Mouse (Mus musculus): ENCODE data around the gene 4933424G06Rik. TPM values are rescaled to one million over a fixed set of nuclear protein-coding genes. Genes with fewer than 3 reads are reported as not detected.
"Not testable (repeated sequence)": the region's sequence is repeated elsewhere in the genome, so short reads cannot be mapped to it uniquely, and the experiment has no call there.

4933424G06Rik gene
- not detected in 2 replicates for polyA plus RNA-seq (2014; fragmentation: Nextera tagmentation; extraction: Ambion mirVana)

DNA sequence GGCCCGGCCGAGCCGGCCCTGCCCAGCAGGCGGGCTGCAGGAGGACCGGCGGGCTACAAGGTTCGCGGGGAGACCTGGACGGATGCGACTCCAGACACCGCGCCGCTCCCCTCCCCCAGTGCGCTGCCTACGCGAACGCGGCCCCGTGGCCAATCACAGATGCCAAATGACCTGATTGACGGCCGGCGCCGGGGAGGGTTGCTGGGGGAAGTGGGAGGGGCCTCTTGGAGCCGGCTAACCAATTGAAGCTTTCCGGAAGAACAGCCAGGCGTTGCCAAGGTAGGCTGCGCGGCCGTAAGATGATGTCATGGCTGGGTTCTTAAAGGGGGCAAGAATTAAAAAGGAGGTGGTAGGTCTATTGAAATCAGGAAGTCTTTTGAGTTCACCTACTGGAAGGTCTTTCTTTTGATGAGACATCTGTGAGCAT lies at the start of gene 4933424G06Rik:
4933424G06Rik (plus strand) TSS at position 296 of the 427 bp plus-strand sequence.
- peak within 1 kb of the TSS; percentile 74 for H3K9ac ChIP-seq (ENCODE audit: low read depth, low read length)
- H3K9me3 ChIP-seq (ENCODE audit: control insufficient read depth, low read length): no peaks in the 10 kb centered on the region
- peaks cover 19% of the 10 kb centered on the region for H3K36me3 ChIP-seq (ENCODE audit: control insufficient read depth, insufficient read depth, low read length)
- WGBS: under 1% methylated on average over 29 of the region's 29 CpGs
- H3K4me3 ChIP-seq (ENCODE audit: low read depth, low read length): peak within 1 kb of the TSS; percentile 72
- peak; percentile 99 for DNase-seq (ENCODE audit: low spot score)
- peaks cover 13% of the 10 kb centered on the region for H3K4me1 ChIP-seq (replicated peaks; ENCODE audit: control insufficient read depth, insufficient read depth, low read length)
- ATAC-seq (replicated peaks; ENCODE audit: low FRiP score): peak; percentile 96
- peak within 1 kb of the TSS; percentile 49 for H3K27ac ChIP-seq (ENCODE audit: low read depth, low read length)
- peak within 1 kb of the TSS; percentile 90 for H3K4me2 ChIP-seq
- no peaks in the 10 kb centered on the region for H3K27me3 ChIP-seq (replicated peaks; ENCODE audit: control insufficient read depth, insufficient read depth, low read length)

DNA sequence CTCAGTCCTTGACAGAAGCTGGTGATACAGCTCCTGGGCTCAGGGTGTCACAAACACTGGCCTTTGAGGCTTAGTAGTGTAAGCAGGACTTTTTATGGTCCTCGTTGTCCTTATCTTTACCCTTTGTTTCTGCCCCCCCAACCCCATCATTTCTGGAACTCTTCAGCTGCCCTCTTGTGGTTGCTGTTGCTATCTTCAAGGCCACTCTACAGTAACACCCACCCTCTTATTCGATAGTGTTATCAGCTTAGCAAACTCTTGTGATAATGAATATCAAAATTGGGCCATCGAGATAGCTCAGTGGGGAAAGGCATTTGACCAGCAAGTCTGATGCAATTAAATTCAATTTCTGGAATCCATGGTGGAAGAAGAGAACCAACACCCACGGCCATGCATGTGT lies 45.5 kb upstream of the 4933424G06Rik start:
- no peak for DNase-seq (ENCODE audit: low spot score)
- ATAC-seq (replicated peaks; ENCODE audit: low FRiP score): peak; percentile 49; the same call in 1 of the 2 replicates
- Histone ChIP-seq H3K9me3 (ENCODE audit: control insufficient read depth, low read length) (no peaks in the 10 kb centered on the region), H3K27me3 (replicated peaks; ENCODE audit: control insufficient read depth, insufficient read depth, low read length) (no peaks in the 10 kb centered on the region), H3K36me3 (ENCODE audit: control insufficient read depth, insufficient read depth, low read length) (no peaks in the 10 kb centered on the region), H3K9ac (ENCODE audit: low read depth, low read length) (no peak overlapping the region), H3K4me3 (ENCODE audit: low read depth, low read length) (no peak overlapping the region), H3K27ac (ENCODE audit: low read depth, low read length) (no peak overlapping the region), H3K4me1 (replicated peaks; ENCODE audit: control insufficient read depth, insufficient read depth, low read length) (peaks cover 3% of the 10 kb centered on the region; the same call in 1 of the 2 replicates), H3K4me2 (no peak overlapping the region)
- WGBS: 44% methylated on average over 4 of the region's 4 CpGs

DNA sequence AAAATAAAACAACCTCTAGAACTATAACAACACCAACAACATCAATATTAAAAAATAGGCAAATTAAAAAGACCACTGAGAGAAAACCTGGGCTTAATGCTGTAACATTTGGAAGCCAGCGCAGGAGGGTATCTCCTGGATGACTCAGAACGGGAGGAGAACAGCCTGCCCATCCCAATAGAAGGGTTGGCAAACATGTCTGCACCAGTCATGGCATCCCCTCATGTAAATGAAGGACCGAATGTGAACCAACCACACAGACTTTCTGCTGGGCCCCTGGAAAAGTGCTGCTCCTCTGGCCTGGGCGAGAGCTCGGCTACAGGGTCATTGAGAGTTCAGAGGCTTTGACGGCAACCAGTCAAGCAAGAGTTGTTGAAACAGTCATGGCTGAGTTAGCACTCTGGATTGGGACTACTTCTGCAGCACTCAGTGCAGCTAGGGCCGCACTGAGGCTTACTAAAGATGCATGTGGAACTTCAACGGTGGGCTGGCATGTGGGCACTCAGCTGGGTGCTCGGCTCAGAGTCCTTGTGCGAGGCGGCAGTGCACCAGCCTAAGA lies 44.7 kb upstream of the 4933424G06Rik start:
- Histone ChIP-seq H3K9me3 (ENCODE audit: control insufficient read depth, low read length) (no peaks in the 10 kb centered on the region), H3K27ac (ENCODE audit: low read depth, low read length) (no peak overlapping the region), H3K4me2 (no peak overlapping the region)

DNA sequence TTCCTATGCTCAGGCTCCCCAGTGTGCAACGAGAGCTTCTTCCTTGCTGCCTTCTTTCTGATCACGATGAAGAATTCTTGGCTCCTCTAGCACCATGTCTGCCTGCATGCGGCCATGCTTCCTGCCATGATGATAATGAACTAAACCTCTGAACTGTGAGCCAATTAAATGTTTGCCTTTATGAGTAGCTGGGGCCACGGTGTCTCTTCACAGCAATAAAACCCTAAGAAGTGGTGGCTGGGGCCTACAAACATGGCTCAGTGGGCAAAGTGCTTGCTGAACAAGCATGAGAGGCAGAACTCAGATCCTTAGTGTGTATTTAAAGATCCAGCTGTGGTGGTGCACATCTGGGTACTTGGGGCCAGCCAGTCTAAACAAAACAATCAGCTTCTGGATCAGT lies 44.0 kb upstream of the 4933424G06Rik start:
- H3K9ac ChIP-seq (ENCODE audit: low read depth, low read length): no peak overlapping the region
- DNase-seq (ENCODE audit: low spot score) (no peak), ATAC-seq (replicated peaks; ENCODE audit: low FRiP score) (no peak)
- no peak overlapping the region for H3K4me2 ChIP-seq
- peaks cover 17% of the 10 kb centered on the region for H3K4me1 ChIP-seq (replicated peaks; ENCODE audit: control insufficient read depth, insufficient read depth, low read length)
- H3K27me3 ChIP-seq (replicated peaks; ENCODE audit: control insufficient read depth, insufficient read depth, low read length): no peaks in the 10 kb centered on the region
- 76% methylated on average over 4 of the region's 4 CpGs for WGBS
- no peak overlapping the region for H3K4me3 ChIP-seq (ENCODE audit: low read depth, low read length)
- no peaks in the 10 kb centered on the region for H3K9me3 ChIP-seq (ENCODE audit: control insufficient read depth, low read length)
- H3K36me3 ChIP-seq (ENCODE audit: control insufficient read depth, insufficient read depth, low read length): no peaks in the 10 kb centered on the region
- H3K27ac ChIP-seq (ENCODE audit: low read depth, low read length): no peak overlapping the region

More for the DNA sequence above, 44.7 kb upstream of the 4933424G06Rik start:
- ATAC-seq (replicated peaks; ENCODE audit: low FRiP score) (no peak), DNase-seq (ENCODE audit: low spot score) (no peak)
- Histone ChIP-seq H3K4me3 (ENCODE audit: low read depth, low read length) (no peak overlapping the region), H3K9ac (ENCODE audit: low read depth, low read length) (no peak overlapping the region), H3K36me3 (ENCODE audit: control insufficient read depth, insufficient read depth, low read length) (no peaks in the 10 kb centered on the region), H3K27me3 (replicated peaks; ENCODE audit: control insufficient read depth, insufficient read depth, low read length) (no peaks in the 10 kb centered on the region), H3K4me1 (replicated peaks; ENCODE audit: control insufficient read depth, insufficient read depth, low read length) (peaks cover 11% of the 10 kb centered on the region)
- WGBS: 81% methylated on average over 11 of the region's 11 CpGs

DNA sequence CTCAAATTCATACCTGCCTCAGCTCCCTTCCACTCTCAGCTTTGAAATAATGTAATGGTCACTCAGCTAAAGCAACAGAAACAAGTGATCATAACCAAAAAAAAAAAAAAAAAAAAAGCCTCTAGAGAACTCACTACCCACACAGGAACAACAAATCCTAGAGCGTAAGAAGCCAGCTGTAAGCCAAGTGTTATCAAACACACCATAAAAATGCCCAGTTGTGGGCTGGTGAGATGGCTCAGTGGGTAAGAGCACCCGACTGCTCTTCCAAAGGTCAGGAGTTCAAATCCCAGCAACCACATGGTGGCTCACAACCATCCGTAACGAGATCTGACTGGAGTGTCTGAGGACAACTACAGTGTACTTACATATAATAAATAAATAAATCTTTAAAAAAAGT lies 41.9 kb upstream of the 4933424G06Rik start:
- H3K9me3 ChIP-seq (ENCODE audit: control insufficient read depth, low read length); H3K27ac ChIP-seq (ENCODE audit: low read depth, low read length); H3K4me2 ChIP-seq; H3K4me3 ChIP-seq (ENCODE audit: low read depth, low read length); H3K27me3 ChIP-seq (replicated peaks; ENCODE audit: control insufficient read depth, insufficient read depth, low read length); H3K9ac ChIP-seq (ENCODE audit: low read depth, low read length); H3K36me3 ChIP-seq (ENCODE audit: control insufficient read depth, insufficient read depth, low read length); ATAC-seq (replicated peaks; ENCODE audit: low FRiP score); DNase-seq (ENCODE audit: low spot score): not testable (repeated sequence)
- WGBS: 66% methylated on average over 3 of the region's 4 CpGs
- peaks cover 19% of the 10 kb centered on the region for H3K4me1 ChIP-seq (replicated peaks; ENCODE audit: control insufficient read depth, insufficient read depth, low read length)

DNA sequence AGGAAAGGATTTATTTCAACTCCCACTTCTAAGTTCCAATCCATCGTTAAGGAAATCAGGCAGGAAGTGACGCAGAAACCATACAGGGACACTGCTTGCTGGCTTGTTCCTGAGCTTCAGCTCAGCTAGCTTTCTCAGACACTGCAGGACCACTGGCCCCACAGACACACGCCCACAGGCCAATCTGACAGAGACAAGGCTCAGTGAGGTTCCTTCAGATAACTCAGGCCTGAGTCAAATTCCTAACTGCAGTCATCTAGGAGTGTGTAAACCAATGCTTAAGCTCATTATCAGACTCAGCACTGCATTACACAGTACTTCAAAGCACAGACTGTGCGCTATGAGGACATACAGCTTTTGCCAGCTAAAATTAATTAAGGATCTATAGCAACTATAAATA lies 39.7 kb upstream of the 4933424G06Rik start:
- Histone ChIP-seq H3K4me1 (replicated peaks; ENCODE audit: control insufficient read depth, insufficient read depth, low read length) (peaks cover 17% of the 10 kb centered on the region), H3K27me3 (replicated peaks; ENCODE audit: control insufficient read depth, insufficient read depth, low read length) (no peaks in the 10 kb centered on the region), H3K36me3 (ENCODE audit: control insufficient read depth, insufficient read depth, low read length) (no peaks in the 10 kb centered on the region), H3K27ac (ENCODE audit: low read depth, low read length) (no peak overlapping the region), H3K9ac (ENCODE audit: low read depth, low read length) (no peak overlapping the region), H3K9me3 (ENCODE audit: control insufficient read depth, low read length) (no peaks in the 10 kb centered on the region), H3K4me3 (ENCODE audit: low read depth, low read length) (no peak overlapping the region), H3K4me2 (no peak overlapping the region; the same call in 1 of the 2 replicates)
- DNase-seq (ENCODE audit: low spot score) (no peak), ATAC-seq (replicated peaks; ENCODE audit: low FRiP score) (peak; percentile 87)
- 33% methylated on average over 4 of the region's 4 CpGs for WGBS

DNA sequence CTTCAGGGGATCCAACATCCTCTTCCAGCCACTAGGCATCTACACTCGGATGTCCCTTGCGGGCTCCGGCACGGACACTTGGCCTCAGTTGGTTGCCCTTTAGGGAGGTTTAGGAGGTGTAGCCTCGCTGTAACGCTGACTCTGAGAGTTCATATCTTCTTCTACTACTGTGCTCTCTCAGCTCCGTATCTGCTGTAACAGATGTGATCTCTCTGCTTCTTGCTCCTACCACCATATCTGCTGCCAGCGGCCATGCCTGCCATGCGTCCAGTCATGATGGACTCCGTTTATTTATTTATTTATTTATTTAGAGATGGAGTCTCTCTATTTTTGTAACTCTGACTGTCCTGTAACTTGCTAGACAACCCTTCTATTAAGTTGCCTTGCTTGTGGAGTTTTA lies 38.7 kb upstream of the 4933424G06Rik start:
- Histone ChIP-seq H3K9me3 (ENCODE audit: control insufficient read depth, low read length) (no peaks in the 10 kb centered on the region), H3K36me3 (ENCODE audit: control insufficient read depth, insufficient read depth, low read length) (no peaks in the 10 kb centered on the region), H3K4me1 (replicated peaks; ENCODE audit: control insufficient read depth, insufficient read depth, low read length) (peaks cover 17% of the 10 kb centered on the region), H3K27ac (ENCODE audit: low read depth, low read length) (no peak overlapping the region), H3K27me3 (replicated peaks; ENCODE audit: control insufficient read depth, insufficient read depth, low read length) (no peaks in the 10 kb centered on the region), H3K9ac (ENCODE audit: low read depth, low read length) (no peak overlapping the region), H3K4me2 (no peak overlapping the region), H3K4me3 (ENCODE audit: low read depth, low read length) (no peak overlapping the region)
- peak; percentile 56; the same call in 1 of the 2 replicates for ATAC-seq (replicated peaks; ENCODE audit: low FRiP score)
- DNase-seq (ENCODE audit: low spot score): no peak
- 79% methylated on average over 10 of the region's 10 CpGs for WGBS

DNA sequence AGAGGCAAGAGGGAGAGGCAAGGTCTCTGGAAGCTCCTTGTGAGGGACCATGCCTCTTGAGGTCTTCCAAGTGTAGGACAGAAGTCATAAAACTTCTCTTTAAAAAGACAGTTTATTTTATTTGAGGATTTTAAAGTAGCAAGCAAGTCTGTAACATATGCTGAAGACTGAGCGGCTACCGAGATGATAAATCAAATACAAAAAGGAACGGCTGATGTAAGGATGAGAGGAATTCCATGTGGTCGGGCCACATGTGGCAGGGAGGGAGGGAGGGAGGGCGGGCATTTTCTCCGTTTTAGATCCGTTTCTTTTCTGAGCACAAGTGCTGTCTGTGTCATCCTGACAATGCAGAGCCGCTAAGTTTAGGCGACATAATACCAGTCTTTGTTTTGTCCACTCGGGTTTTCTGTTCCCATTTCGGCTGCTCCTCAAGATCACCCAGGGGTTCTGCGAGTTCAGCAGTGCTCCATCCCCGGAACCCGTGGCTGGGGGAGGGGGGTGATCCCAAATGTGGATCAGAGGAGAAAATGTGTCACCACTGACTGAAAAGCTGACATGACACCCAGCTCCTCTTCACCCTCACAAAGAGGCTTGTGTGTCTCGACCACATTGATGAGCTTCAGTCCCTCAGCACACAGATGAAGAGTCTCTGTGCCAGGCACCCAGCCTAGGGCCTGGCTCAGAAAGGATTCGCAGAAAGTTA lies 37.1 kb upstream of the 4933424G06Rik start:
- H3K9ac ChIP-seq (ENCODE audit: low read depth, low read length): no peak overlapping the region
- 70% methylated on average over 16 of the region's 16 CpGs for WGBS
- no peaks in the 10 kb centered on the region for H3K27me3 ChIP-seq (replicated peaks; ENCODE audit: control insufficient read depth, insufficient read depth, low read length)
- ATAC-seq (replicated peaks; ENCODE audit: low FRiP score) (no peak), DNase-seq (ENCODE audit: low spot score) (no peak)
- H3K9me3 ChIP-seq (ENCODE audit: control insufficient read depth, low read length): no peaks in the 10 kb centered on the region
- H3K27ac ChIP-seq (ENCODE audit: low read depth, low read length): no peak overlapping the region
- H3K4me3 ChIP-seq (ENCODE audit: low read depth, low read length): no peak overlapping the region
- no peak overlapping the region for H3K4me2 ChIP-seq
- H3K4me1 ChIP-seq (replicated peaks; ENCODE audit: control insufficient read depth, insufficient read depth, low read length): peaks cover 17% of the 10 kb centered on the region
- no peaks in the 10 kb centered on the region for H3K36me3 ChIP-seq (ENCODE audit: control insufficient read depth, insufficient read depth, low read length)

DNA sequence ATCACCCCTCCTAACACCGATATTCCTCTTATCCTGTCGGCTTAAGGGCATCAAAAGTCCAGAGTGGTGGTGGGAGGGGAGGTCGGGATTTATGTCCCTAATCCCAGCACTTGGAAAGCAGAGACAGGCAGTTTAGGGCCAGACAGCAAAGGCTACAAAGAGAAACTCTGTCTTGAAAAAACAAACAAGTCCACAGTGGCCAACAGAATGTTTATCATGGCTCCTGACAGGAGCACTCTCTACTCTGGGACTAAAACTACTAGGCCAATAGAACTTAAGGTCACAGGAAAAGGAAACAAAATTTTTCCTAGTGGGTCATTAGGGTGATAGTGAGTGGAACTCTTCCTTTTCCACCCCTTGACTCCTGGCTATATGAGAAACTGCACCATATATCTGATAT lies 35.0 kb upstream of the 4933424G06Rik start:
- H3K9me3 ChIP-seq (ENCODE audit: control insufficient read depth, low read length): no peaks in the 10 kb centered on the region
- no peak overlapping the region for H3K27ac ChIP-seq (ENCODE audit: low read depth, low read length)

More for the DNA sequence above, 35.0 kb upstream of the 4933424G06Rik start:
- Histone ChIP-seq H3K36me3 (ENCODE audit: control insufficient read depth, insufficient read depth, low read length) (no peaks in the 10 kb centered on the region), H3K9ac (ENCODE audit: low read depth, low read length) (no peak overlapping the region), H3K4me2 (no peak overlapping the region), H3K4me3 (ENCODE audit: low read depth, low read length) (no peak overlapping the region), H3K4me1 (replicated peaks; ENCODE audit: control insufficient read depth, insufficient read depth, low read length) (peaks cover 11% of the 10 kb centered on the region), H3K27me3 (replicated peaks; ENCODE audit: control insufficient read depth, insufficient read depth, low read length) (no peaks in the 10 kb centered on the region)
- no peak for DNase-seq (ENCODE audit: low spot score)
- WGBS: 51% methylated on average over 3 of the region's 3 CpGs
- ATAC-seq (replicated peaks; ENCODE audit: low FRiP score): no peak
